Mouse (Mus musculus) telencephalon, adult 2 months (tissue): ENCODE results near the gene Jag1.

ENCODE experiments used
- DNase-seq: peaks from one replicate; pipeline ENCODE4 v3.0.0-alpha.2; 2011; ENCODE audit warnings: low read depth, low spot score

Jag1 gene

GRCm38 (mm10) chr2:137116025-137116674 is at the start of gene Jag1:
Gene Jag1 (minus strand): TSS chr2:137116644.
- DNase-seq, result no peak

GRCm38 (mm10) chr2:137156018-137156417 is 39.6 kb upstream of the Jag1 start:
- no peak for DNase-seq

GRCm38 (mm10) chr2:137153825-137154224 is 37.4 kb upstream of the Jag1 start:
- DNase-seq, result no peak

DNA sequence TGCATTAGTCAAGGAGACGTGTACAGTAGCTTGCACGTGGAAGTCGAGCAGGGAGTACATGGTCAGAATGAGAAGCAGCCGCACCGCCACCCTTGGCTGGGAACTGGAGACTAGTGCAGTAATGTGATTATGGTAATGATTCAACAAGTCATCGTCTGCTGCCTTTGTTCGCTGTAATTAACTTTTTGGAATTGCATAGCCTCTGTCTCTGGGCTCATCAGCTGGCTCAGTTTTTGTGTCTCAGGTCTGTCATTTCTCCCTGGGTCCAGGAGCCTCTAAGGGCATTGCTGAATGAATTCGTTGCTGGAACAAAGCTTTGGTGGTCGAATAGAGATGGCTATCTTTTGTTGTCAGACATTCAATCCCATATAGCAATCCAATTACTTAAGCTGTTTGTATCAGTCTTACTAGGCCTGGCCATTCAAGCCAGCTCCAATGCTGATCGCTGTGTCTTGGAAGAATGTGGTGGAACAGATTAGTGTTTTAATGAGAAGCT is 36.8 kb upstream of the Jag1 start:
- DNase-seq, result no peak

DNA sequence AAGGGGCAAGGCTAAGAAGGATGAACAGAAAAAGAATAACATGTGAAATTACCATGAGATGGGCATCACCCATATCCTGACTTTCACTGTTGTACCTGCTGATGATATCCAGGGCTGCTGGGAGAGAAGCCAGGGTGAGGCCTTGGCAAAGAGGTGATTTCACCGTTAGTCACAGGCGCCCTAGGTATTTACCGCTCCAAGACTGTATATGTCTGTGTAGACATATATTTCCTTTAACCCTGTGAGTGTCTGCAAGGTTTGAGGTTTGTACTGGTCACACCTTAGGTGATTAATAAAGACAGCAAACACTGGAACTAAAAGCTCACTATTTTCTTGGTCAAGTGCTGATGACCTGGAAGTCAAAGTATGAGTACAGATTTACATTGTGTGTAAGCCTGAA is 34.5 kb upstream of the Jag1 start:
- DNase-seq, result no peak

DNA sequence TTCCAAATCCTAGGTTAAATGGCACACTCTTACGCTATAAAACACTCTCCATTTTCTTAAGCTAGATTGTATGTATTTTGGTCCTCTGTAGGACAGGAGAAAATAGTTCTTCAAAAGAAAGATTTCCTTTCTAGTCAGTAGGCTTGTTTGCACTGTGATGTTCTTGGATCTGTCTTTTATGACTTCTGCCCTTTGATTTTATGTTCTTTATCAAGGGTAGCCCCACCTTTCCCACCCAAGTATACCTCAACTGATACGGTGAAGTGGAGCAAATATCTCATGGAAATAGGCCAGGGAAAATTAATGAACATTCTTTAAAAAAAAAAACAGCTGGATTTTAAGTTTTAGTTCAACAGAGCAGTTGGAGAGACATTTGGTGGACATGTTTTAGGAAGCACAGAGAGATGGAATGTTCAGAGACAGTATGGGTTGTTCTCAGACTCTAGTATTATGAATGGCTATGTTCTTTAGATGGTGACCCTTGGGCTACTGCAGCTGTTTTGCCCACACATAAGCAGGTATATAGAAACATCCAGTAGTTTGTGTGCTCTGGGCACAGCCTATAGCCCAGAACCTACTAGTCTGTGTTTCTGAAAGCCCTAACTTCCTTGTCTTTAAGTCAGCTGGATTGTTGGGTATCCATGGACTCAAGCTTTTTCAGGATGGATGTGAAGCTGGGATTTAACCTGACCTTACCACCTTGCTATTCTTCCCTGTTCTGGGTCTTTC is 30.7 kb upstream of the Jag1 start:
- DNase-seq, result no peak

DNA sequence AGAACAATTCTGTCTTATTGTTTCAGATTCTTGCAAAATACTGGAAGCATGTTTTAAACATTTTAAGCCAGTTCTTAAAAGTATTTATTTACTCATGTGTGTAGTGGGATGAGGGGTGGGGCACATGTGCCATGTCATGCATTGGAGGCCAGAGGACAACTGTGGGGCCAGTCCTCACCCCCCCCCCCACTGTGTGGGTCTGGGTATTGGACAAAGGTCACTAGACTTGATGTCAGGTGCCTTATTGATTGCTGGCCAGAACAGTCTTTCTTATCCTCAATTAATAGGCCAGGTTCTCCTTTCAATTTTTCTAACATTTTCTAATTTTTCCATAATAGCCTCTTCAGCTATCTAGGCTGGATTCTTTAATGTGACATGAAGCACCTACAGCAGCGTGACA is 21.6 kb upstream of the Jag1 start:
- no peak for DNase-seq

GRCm38 (mm10) chr2:137134035-137134434 is 17.6 kb upstream of the Jag1 start:
- no peak for DNase-seq

- DNase-seq, result no peak
Observed at GRCm38 (mm10) chr2:137124861-137125260, 8.4 kb upstream of the Jag1 start.

- no peak for DNase-seq
Observed at GRCm38 (mm10) chr2:137117321-137117690, 862 bp upstream of the Jag1 start.

DNA sequence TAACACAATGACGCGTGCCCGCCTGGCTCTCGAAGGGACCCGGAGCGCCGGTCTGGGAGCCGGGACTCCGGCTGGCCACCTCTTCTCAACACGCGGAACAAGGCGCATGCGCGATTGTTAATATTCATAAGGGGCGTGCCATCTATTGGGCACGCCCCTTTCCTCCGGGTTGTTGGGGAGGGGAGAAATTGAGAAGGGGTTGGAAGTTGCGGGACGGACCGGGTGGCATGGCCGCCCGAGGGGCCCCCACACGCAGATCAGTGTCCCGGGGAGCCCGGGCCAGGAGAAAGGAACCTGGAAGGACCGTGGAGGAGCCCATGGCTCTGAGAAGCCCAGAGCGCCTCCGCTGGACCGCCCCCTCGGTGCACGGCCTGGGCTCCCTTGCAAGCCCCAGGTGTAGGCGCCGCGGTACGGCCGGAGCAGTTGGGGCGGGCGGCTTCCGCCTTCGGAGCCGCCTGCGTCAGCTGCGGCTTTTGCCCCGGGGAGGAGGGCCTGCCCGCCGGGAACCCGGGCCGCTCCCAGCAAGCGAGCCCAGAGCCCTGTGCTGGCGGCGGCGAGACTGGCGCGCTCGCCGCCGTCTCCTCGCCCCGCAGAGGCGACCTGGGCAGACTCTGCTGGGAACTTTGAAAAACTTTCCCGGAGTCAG is 354 bp upstream of the Jag1 start:
- DNase-seq, result peak; percentile 32

GRCm38 (mm10) chr2:137115241-137116024 is 1.0 kb downstream of the Jag1 start:
- no peak for DNase-seq

DNA sequence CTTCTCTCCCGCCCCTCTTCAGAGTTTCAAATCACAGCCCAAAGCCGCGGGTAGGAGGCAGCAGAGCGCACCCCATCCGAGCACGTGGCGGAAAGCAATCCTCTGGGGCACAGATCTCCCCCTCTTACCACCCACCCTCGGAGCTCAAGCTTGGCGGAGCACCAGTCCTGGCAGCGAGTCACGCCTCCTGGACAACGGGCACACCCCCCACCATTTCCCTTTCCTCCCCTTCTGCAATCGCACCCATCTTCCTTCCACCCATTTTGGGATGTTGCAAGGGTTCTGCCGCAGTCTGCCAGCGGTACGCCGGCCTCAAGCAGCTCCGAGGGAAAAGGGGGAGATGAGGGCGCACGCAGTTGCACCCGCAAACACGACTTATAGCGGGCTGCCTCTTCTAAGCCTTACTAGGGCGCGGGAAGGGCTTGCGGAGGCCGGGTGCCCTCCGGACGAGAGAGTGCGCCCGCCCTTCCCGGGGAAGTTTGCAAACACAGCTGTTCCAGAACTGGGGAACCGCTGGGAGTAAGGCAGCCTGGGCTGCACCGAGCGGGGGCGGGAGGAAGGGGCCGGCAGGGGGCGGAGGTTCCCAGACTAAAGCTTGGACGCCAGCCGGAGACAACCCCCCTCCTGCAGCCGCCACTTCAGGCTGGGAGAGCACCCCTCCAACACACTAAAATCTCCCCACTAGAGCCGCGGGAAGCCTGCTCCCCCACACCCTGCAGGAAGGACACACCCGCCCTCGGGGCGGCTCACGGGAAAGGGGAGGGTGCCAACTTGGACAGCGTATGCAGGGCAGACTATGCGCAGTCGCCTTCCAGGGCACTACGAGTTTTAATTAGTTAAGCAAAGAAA is 2.0 kb downstream of the Jag1 start:
- DNase-seq, result peak; percentile 40

GRCm38 (mm10) chr2:137113288-137114061 is 3.0 kb downstream of the Jag1 start:
- no peak for DNase-seq

GRCm38 (mm10) chr2:137110214-137110898 is 6.1 kb downstream of the Jag1 start:
- DNase-seq, result no peak

- no peak for DNase-seq
Observed at GRCm38 (mm10) chr2:137109321-137110213, 6.9 kb downstream of the Jag1 start.

DNA sequence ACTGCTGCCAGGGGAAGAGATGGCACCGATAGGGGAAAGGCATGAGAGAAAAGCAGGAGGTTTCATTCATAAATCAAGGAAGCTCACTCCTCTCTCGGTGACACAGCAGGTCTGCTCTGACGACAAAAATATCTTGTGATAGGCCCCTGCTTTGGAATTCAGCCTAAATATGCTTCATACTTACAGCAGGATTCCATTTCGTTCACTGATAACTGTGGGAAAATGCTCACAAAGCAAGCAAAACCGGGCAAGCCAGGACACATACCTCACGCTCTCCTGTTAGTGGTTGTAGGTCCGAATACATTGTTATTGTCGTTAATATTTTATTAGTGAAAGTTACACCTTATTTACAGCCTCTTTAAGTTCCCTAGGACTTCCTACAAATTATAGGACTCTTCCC is 8.5 kb downstream of the Jag1 start:
- DNase-seq, result no peak

DNA sequence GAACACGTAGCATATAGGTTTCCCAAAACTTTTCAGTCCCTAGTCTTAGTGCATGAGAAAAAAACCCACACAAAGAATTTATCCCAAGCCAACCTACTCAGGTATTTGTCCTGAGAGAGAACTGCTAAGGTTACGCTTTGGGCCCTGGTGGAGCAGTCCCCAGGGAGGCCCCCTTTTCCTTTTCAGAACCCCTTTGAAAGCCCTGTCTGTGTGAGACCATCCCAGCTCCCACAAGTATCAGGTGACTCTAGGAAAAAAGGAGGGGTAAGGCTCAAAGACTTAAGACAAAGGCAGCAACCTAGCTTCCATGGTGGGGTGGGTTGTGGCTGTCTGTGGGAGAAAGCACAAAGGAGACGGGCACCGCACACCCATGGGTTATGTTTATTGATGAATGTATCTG is 9.2 kb downstream of the Jag1 start:
- DNase-seq, result no peak

DNA sequence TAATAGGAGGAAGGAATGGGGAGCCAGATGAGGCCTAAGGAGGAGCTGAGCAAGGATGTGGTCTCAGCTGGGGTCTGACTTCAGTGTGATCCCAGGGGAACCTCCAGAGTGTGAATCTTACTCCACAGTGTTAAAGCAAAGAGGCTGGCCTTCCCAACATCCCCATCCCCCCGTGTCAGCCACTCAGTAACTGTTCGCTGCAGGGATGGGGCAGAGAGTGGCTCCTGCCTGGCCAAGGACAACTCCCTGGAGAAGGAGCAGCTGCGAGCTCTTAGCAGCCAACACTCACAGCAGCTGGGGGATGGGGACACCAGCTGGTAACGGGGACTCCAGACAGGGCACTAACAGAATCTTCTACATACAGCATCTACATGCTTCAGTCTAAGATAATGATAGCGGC is 15.4 kb downstream of the Jag1 start:
- no peak for DNase-seq
